Mouse (Mus musculus) urinary bladder, adult 2 months (tissue): ENCODE measurements around the gene Gm21834. TPM values are rescaled to one million over a fixed set of nuclear protein-coding genes. Genes with fewer than 3 reads are reported as not detected.

Experiments
- DNase-seq: peaks from one replicate; pipeline ENCODE4 v3.0.0; 2022; ENCODE audit warnings: low spot score
- polyA plus RNA-seq: library from polyadenylated mRNA; depleted of rRNA; stranded (reverse); fragments of >200 nt; gene quantifications from 2 replicates; pipeline ENCODE4 v1.2.3, GENCODE M21; 2012; rRNA removed

Gene Gm21834
- not detected in 2 replicates for polyA plus RNA-seq

DNA sequence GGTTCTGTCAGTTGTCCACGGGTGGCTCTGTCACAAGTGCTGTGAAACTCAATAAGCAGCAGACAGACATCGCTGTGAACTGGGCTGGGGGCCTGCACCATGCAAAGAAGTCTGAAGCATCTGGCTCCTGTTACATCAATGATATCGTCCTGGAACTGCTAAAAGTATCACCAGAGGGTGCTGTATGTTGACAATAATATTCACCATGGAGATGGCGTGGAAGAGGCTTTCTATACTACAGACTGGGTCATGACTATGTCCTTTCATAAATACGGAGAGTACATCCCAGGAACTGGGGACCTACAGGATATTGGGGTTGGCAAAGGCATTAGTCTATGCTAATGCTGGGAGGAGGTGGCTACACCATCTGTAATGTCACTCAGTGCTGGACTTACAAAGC, at the start of gene Gm21834:
Gene Gm21834, minus strand, starts transcription at position 101 of the 400 bp plus-strand sequence.
- DNase-seq = no peak

DNA sequence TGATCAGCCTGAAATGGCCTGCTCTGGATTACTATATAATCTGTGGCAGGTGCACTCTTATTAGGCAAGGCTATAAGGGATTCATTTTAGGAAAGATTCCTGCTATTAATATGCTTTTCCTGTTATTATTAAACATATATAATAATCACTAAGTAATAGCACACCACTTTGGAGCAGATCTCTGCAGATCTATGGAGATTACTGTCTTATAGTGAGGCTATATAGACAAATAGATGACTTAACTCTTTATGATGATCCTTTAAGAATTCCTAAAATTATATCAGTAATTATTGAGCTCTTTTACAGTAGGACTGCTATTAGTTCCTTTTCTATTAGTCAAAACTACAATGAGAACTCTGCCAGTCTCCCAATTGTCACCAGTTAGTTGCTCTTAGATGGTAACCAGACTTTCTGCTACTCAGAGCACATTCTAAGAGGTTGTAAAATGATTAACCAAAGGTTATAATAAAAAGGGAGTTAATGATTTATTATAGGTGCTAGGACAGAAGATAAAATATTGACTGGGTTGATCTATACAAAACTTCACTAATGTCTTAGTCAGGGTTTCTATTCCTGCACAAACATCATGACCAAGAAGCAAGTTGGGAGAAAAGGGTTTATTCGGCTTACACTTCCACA, 46.3 kb upstream of the Gm21834 start:
- no peak for DNase-seq

DNA sequence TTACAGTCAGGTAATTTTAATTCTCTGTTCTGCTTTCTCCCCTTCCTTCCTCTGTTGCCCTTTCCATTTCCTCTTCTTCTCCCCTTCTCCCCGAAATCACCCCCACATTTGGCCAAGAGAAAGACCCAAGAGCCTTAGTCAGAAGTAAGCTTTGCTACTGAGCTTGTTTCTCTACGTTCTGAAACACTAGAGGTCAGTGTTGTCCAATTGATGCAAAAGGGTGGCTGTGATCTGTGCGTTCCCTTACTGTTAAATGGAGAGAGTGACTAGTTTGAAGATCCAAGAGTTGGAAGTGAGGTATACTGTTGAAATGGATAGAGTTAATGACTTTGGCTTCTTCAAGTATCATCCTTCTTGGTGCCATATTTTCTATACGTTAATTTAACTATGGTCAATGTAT, 28.9 kb upstream of the Gm21834 start:
- DNase-seq = no peak

DNA sequence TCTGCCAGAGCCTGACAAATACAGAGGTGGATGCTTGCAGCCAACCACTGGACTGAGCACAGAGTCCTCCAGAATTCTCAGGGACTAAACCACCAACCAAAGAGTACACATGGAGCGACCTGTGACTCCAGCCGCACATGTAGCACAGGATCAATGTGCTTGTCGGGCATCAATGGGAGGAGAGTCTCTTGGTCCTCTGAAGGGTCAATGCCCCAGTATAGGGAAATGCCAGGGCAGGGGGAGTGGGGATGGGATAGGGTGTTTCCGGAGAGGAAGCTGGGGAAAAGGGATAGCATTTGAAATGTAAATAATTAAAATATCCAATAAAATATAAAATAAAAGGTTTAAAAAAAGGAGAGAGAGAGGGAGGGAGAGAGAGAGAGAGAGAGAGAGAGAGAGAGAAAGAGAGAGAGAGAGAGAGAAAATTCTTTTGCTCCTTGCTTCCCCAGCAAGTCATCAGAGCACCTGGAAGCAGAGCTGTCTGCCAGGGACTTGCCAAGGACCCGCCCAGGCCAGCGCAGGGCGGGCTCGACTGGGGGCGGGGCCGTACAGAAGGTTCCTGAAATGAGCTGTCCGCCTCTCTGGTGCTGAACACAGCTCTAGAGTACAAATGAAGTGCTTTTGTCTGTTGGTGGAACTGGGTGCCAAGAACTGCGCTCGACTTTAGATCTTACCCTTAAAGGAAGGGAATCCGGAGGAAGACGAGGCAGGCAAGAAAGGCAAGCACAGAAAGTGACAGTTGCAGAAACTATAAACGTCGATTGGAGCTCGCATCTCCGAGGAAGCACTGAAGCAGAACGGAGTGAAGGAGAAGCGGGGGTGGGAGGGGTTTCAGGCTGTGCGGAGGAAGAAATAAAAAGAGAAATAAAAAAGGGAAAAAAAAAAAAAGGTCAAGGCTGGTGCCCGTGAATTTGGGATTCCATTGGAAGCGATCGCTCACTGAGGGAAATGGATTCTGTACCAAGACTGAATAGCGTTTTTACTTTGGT, 26.9 kb upstream of the Gm21834 start, which contains the start of gene Cntnap5c:
Gene Cntnap5c, plus strand, starts transcription at position 949 of the 989 bp plus-strand sequence.
- no peak for DNase-seq

DNA sequence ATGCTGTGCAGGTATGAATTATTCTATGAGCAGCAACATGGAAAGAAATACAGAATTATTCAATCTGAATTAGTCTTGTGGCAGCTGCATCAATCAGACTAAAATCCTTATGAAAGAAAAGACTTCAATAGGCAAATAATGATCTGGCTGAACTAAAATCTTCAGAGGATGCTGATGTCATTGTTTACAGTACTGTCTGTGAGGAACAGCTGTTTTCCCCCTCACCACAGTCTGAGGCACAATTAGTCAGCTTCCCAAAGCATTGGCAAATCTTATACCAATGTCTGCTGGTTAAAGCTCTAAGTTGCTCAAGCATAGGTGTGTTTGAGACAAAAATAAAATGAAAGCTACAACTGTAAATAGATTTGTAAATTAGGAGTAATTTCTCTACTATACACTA, 25.3 kb upstream of the Gm21834 start:
- DNase-seq = no peak

DNA sequence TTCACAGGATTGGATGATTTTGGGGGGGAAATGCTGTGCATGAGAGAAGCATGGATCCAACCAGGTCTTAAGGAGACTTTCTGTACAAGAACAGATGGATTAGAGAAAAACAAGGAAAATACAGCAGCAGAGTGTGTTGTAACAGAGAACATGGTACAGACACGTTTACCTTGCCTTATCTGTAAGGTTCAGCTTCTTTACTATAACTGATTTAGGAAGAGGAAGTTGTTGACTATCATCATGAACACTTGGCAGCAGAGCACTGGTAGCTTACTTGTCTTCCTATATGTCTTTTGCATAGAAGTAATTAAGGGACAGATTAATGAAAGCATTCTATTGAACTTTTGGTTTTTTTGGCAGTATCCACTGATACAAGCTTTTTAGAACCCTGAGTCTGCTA, 16.0 kb upstream of the Gm21834 start:
- DNase-seq = no peak

DNA sequence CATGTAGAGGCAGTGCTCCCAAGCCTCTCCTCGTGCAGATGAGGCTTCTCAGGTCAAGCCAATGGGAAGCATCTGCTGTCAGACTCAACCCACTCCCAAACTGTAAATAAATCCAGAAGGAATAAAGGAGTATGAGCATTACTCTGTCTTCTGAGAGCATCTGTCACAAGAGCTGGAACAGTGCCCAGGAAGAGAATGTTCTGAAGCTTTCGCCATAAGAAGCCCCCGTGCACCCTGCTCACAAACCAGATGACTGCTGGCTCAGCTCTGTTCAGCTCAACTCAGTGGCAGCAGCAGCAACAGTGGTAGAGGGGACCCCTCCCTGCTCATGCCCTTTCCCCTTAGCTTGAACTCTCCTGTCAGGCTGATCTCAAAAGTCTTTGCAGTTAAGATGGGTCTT, 47.2 kb downstream of the Gm21834 start:
- no peak for DNase-seq

Other genes starting within 250 kb of the Gm21834 start
- not detected in 2 replicates for gene Vmn2r120, start 196.7 kb downstream of the Gm21834 start, polyA plus RNA-seq
- 0.06 and 0.08 TPM in 2 replicates for gene Cntnap5c, start 27.4 kb upstream of the Gm21834 start, polyA plus RNA-seq